Mouse (Mus musculus) erythroblast, embryonic 14.5 days (primary cell): ENCODE measurements around the gene Zpr1. TPM values are rescaled to one million over a fixed set of nuclear protein-coding genes. Genes with fewer than 3 reads are reported as not detected.
"Not testable (repeated sequence)": the region's sequence is repeated elsewhere in the genome, so short reads cannot be mapped to it uniquely, and the experiment has no call there.

Experiments used
- H3K27me3 ChIP-seq: 2 replicates; pipeline ENCODE4 v1.6.1; 2012; ENCODE audit warnings: inconsistent platforms; ENCODE audit not compliant: control insufficient read depth
- H3K36me3 ChIP-seq: 2 replicates; pipeline ENCODE4 v1.6.1; 2012; ENCODE audit warnings: mild to moderate bottlenecking, inconsistent platforms; ENCODE audit not compliant: control insufficient read depth
- H3K4me1 ChIP-seq: 2 replicates; pipeline ENCODE4 v1.6.1; 2012; ENCODE audit warnings: inconsistent platforms; ENCODE audit not compliant: control insufficient read depth
- H3K4me3 ChIP-seq: replicated peaks from 2 replicates; pipeline ENCODE3; 2012; ENCODE audit warnings: moderate library complexity, mild to moderate bottlenecking, inconsistent platforms
- H3K9me3 ChIP-seq: 2 replicates; pipeline ENCODE4 v1.6.1; 2012; ENCODE audit warnings: low read length, inconsistent platforms, mixed read lengths; ENCODE audit not compliant: control insufficient read depth
- GATA1 ChIP-seq: IDR thresholded peaks from 2 replicates; pipeline ENCODE4 v1.6.1; 2012; ENCODE audit warnings: low read length, inconsistent platforms, mixed read lengths
- TAL1 ChIP-seq: IDR thresholded peaks from 3 replicates; pipeline ENCODE4 v1.6.1; 2012; ENCODE audit warnings: low read length, inconsistent platforms, mixed read lengths
- polyA plus RNA-seq: library from polyadenylated mRNA; stranded (reverse); fragments of >175 nt; gene quantifications from 2 replicates; pipeline ENCODE4 v1.2.3, GENCODE M21; 2012

The Zpr1 gene
- polyA plus RNA-seq, 1 experiment = 1.7 TPM

DNA sequence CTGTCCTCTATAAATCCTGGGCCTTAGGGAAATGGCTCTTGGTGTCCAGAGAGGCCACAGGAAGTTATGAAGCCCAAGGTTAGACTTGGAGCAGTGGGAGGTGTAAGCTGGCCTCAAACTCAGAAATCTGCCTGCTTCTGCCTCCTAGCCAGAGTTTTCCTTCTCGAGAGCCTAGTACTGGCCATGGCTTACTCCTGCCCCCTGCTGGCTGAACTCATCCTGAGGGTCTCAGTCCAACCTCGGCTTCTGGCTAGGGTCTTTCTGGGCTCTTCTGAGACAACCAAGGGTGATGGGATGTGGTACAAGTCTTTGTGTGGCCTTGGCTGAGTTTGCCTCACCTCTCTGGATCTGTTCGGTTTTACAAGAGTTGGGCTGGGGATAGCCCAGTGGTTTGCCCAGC is 45.1 kb downstream of the Zpr1 start:
- Histone ChIP-seq H3K27me3 (peaks cover 2% of the 10 kb centered on the region; the same call in 1 of the 2 replicates), H3K36me3 (no peaks in the 10 kb centered on the region), H3K4me1 (no peaks in the 10 kb centered on the region), H3K9me3 (peaks cover 11% of the 10 kb centered on the region), H3K4me3 (no peak overlapping the region)
- no peak for TF ChIP-seq GATA1
- TF ChIP-seq TAL1 = no peak

DNA sequence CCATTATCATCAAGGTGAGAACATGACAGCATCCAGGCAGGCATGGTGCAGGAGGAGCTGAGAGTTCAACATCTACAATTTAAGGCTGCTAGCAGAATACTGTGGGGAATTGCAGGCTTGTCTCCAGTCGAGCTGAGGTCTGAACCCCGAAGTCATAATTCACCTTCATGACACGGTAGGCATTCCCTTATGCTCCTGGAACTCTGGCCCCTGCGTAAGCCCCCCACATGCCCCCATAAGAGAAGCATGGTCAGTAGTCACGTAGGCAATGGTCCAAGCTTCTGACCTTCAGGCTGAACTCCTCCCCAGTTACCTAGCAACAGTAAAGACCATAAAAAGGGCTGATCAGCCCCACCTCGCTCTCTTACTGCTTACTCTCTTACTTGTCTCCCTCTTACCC is 47.0 kb downstream of the Zpr1 start, which contains the start of gene 4931429L15Rik:
Gene 4931429L15Rik, minus strand, starts transcription at position 101 of the 400 bp plus-strand sequence.
- not testable (repeated sequence) for H3K36me3 ChIP-seq, H3K27me3 ChIP-seq, H3K4me3 ChIP-seq, H3K4me1 ChIP-seq
- peaks cover 11% of the 10 kb centered on the region for H3K9me3 ChIP-seq

- TF ChIP-seq GATA1 (no peak), TAL1 (no peak)
- peaks cover 11% of the 10 kb centered on the region for H3K9me3 ChIP-seq
- no peaks in the 10 kb centered on the region for H3K27me3 ChIP-seq
- no peaks in the 10 kb centered on the region for H3K36me3 ChIP-seq
- H3K4me3 ChIP-seq = no peak overlapping the region
- no peaks in the 10 kb centered on the region for H3K4me1 ChIP-seq
Observed at GRCm38 (mm10) chr9:46320461-46320860, 47.6 kb downstream of the Zpr1 start.

GRCm38 (mm10) chr9:46326694-46327405 is 54.0 kb downstream of the Zpr1 start:
- Histone ChIP-seq H3K4me1 (peaks cover 4% of the 10 kb centered on the region), H3K4me3 (no peak overlapping the region), H3K9me3 (no peaks in the 10 kb centered on the region), H3K27me3 (peaks cover 21% of the 10 kb centered on the region), H3K36me3 (no peaks in the 10 kb centered on the region)
- no peak for TF ChIP-seq TAL1
- no peak for TF ChIP-seq GATA1

DNA sequence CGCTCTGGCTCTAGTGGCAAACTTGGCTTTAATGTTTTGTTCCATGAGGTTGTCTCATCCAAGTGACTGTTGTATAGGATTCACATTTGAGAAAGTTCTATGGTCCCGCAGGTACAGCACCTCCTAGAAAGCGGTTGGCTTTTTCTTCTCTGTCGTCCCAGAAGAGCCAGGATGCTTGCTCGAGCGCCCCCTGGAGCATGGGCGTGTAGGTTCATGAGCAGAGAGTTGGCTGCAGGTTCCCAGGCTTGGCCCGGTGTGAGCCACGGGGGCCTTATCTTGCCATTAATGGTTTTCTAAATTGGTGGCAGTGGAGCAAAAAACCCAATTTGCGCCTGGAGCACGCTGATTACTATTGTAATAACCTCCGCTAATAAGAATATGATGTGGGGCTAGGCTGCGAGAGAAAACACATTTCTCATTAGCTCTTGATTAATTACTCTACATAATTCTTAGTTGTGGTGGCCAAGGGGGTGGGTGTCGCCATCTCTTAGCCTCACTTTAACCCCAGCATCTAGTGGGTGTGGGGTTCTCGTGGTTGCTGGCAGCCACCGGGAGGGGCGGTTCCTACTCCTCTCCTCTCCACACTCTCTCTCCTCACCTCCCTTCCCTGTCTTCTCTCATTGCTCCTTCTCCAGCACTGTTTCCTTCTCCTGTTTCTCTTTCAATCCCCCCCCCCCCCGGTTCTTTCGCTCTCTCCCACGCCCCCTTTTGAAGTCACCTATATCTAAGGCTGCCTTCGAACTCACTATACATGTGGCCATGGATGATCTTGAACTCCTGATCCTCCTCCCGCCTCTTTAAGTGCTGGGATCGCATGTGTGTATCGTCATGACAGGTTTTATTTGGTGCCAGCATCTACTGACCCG is 55.1 kb downstream of the Zpr1 start:
- Histone ChIP-seq H3K4me1 (peaks cover 4% of the 10 kb centered on the region), H3K9me3 (no peaks in the 10 kb centered on the region), H3K4me3 (no peak overlapping the region), H3K27me3 (peaks cover 21% of the 10 kb centered on the region), H3K36me3 (no peaks in the 10 kb centered on the region)
- TF ChIP-seq TAL1 (no peak), GATA1 (no peak)

DNA sequence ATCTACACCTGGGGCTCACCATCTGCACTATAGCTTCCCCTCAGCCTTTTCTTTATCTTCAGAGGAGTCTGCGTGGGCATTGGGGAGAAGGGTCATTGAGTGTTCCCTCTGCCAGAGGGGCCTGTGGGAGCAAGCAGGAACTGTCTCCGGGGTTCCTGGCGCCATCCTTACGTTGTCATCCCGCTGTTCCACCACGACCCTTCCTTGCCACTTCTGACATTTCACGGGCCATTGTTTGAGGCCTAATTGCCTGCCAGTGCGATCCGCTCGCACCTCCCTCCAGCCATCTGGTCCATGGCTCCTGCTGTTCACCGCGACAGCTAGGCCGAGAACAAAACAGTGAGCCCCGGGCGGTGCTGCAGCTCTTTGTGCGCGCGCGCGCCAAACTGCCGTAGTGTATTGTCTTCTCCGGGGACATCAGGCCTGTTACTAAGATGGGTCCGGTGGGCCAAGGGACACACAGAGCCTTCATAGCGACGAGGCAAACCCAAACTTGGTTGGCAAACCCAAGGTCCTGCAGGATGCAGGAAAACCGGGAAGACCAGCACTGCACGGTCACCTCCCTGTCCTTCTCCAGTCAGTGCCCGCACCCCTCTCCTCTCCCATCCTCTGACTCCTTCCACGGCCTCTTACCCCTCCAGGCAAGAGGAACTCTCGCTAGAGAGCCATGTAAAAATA is 55.8 kb downstream of the Zpr1 start:
- H3K9me3 ChIP-seq = no peaks in the 10 kb centered on the region
- H3K36me3 ChIP-seq = no peaks in the 10 kb centered on the region
- peak overlapping the region; percentile 45 for H3K4me3 ChIP-seq
- H3K27me3 ChIP-seq = peaks cover 21% of the 10 kb centered on the region
- H3K4me1 ChIP-seq = peaks cover 4% of the 10 kb centered on the region
- no peak for TF ChIP-seq TAL1
- TF ChIP-seq GATA1 = no peak

DNA sequence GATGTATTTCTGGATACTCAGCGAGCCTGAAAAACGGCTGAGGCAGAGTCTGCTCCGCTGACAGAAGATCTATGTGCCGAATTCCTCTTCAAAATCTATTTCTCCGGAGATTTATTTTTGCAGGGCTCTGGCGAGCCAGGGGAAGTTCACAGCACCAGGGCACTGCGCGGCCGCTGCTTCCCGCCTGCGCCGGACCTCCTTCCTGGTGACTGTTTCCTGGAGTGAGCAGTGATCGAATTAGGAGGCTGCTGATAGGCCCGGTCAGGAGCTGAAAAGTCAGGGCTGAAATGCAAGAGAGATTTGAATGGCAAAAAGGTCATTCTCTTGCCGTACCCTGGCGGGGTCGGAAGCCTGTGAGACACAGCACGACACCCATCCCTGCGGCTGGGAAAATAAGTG is 56.4 kb downstream of the Zpr1 start:
- no peak for TF ChIP-seq TAL1
- no peaks in the 10 kb centered on the region for H3K9me3 ChIP-seq
- no peaks in the 10 kb centered on the region for H3K36me3 ChIP-seq
- H3K4me3 ChIP-seq = no peak overlapping the region
- H3K4me1 ChIP-seq = peaks cover 4% of the 10 kb centered on the region
- H3K27me3 ChIP-seq = peaks cover 23% of the 10 kb centered on the region

- no peak for TF ChIP-seq GATA1
- TF ChIP-seq TAL1 = no peak
- H3K4me3 ChIP-seq = no peak overlapping the region
- peaks cover 31% of the 10 kb centered on the region for H3K27me3 ChIP-seq
- peaks cover 4% of the 10 kb centered on the region for H3K4me1 ChIP-seq
- no peaks in the 10 kb centered on the region for H3K9me3 ChIP-seq
- no peaks in the 10 kb centered on the region for H3K36me3 ChIP-seq
Observed at GRCm38 (mm10) chr9:46329801-46330585, 57.1 kb downstream of the Zpr1 start.
